Mouse (Mus musculus) adrenal gland, postnatal 14 days (tissue): ENCODE data around the gene Mtf1. TPM values are rescaled to one million over a fixed set of nuclear protein-coding genes. Genes with fewer than 3 reads are reported as not detected.

Experiments used
- DNase-seq: peaks from one replicate; pipeline ENCODE4 v3.0.0; 2021; ENCODE audit warnings: mixed read lengths
- long read RNA-seq, 2 experiments: library from polyadenylated mRNA; stranded (forward); transcript quantifications; one replicate each; pipeline ENCODE4 v2.0.0; 2021
- total RNA-seq: library from RNA; stranded (reverse); gene quantifications from 2 replicates; pipeline ENCODE4 v1.2.3, GENCODE M21; 2021

Mtf1 gene
- 21.1 and 22.5 TPM in 2 replicates for total RNA-seq
- long read RNA-seq, experiment 1, full-length matches to known transcripts, result 16 of 32 reads
- long read RNA-seq, experiment 1, partial matches to known transcripts, result 4 of 32 reads
- long read RNA-seq, experiment 1, other reads (novel, unspliced or antisense), result 12 of 32 reads
- long read RNA-seq, experiment 2, full-length matches to known transcripts, result 15 of 26 reads
- long read RNA-seq, experiment 2, partial matches to known transcripts, result 5 of 26 reads
- long read RNA-seq, experiment 2, other reads (novel, unspliced or antisense), result 6 of 26 reads

GRCm38 (mm10) chr4:124801552-124802308 lies at the start of gene Mtf1:
Gene Mtf1, plus strand, starts transcription at chr4:124802104.
- peak; percentile 91 for DNase-seq

- DNase-seq, result peak; percentile 28
Measured at GRCm38 (mm10) chr4:124752281-124753199, 49.4 kb upstream of the Mtf1 start.

- DNase-seq, result no peak
Measured at GRCm38 (mm10) chr4:124755526-124755925, 46.4 kb upstream of the Mtf1 start.

GRCm38 (mm10) chr4:124759305-124759811 lies 42.5 kb upstream of the Mtf1 start:
- DNase-seq, result peak; percentile 72

DNA sequence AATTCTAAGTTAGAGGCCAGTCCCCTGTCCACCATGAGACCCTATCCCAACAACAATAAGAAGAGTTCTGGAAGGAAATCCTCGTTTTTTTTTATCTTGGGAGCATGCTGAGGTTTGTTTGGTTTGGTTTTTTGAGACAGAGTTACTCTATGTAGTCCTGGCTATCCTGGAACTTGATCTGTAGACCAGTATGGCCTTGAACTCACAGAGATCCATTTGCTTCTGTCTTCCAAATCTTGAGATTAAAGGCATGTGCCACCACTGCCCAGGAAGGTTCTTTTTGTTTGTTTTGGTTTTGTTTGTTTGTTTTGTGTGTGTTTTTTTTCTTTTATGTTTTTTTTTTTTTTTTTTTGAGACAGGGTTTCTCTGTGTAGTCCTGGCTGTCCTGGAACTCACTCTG lies 40.7 kb upstream of the Mtf1 start:
- DNase-seq, result no peak

DNA sequence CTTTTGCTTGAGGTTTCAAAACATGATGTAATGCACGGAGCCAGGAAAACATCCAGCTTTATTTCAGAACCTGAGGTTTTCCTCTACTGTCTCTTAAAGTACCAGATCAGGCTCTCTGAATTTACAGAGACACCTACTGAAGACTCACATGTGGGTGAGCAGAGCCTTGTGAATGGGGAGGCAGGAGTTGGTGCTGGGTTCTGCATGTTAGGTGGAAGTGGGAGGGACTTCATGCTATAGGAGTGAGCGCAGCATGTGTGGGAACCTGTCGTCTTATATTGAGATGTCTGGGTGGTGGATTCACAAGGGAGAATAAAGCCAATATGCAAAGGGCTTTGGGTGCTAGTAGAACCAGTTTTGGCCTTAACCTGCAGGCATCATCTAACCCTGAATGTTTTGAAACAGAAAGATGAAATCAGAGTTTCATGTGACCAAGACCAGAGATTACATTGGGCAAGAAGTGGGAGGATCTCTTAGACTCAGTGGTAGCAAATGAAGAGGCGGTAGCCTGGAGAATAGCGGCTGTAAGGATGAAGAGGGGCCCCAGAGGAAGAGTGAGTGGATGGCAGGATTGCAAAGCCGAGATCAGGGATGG lies 38.9 kb upstream of the Mtf1 start:
- DNase-seq, result no peak

GRCm38 (mm10) chr4:124765802-124766565 lies 35.9 kb upstream of the Mtf1 start:
- no peak for DNase-seq

- DNase-seq, result no peak
Measured at GRCm38 (mm10) chr4:124766566-124766940, 35.4 kb upstream of the Mtf1 start.

- no peak for DNase-seq
Measured at GRCm38 (mm10) chr4:124768963-124769591, 32.8 kb upstream of the Mtf1 start.

DNA sequence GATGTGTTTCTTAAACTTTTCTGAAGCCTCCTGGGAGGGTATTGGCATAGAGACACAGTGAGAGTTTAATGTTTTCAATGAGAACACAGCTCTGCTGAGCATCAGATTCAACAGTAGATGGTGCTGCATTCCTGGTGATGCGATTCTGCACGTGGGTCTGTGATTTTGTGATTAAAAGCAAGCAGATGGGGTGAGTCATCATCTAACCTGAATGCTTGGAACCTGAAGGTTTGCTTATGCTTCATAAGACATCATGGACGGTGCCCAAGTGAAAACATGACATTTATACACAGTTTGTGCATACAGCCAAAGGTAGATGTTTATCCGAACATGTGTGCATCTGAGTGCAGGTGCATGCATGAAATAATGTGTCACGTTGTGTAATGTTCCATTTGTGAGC lies 31.3 kb upstream of the Mtf1 start:
- DNase-seq, result no peak

DNA sequence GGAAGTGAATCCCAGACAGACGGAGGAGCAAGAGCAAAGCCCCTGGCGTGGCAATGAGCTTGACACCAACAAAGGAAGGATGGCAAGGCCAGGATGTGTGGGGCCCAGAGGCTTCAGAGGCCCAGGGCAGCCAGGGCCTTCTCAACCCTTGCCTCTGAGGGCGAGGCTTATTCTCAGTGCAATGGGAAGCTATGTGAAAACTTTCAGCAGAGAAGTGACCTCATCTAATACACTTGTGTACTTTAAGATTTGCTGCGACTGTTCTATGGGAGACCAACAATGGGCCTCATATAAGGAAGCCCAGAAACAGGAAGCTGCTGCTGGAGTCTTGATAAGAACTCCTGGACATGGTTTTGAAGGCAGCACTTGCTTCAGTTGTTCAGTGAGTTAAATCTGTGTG lies 29.8 kb upstream of the Mtf1 start:
- no peak for DNase-seq

- DNase-seq, result no peak
Measured at GRCm38 (mm10) chr4:124773449-124773848, 28.5 kb upstream of the Mtf1 start.

GRCm38 (mm10) chr4:124773995-124774394 lies 27.9 kb upstream of the Mtf1 start:
- DNase-seq, result no peak

- DNase-seq, result no peak
Measured at GRCm38 (mm10) chr4:124774429-124774828, 27.5 kb upstream of the Mtf1 start.

DNA sequence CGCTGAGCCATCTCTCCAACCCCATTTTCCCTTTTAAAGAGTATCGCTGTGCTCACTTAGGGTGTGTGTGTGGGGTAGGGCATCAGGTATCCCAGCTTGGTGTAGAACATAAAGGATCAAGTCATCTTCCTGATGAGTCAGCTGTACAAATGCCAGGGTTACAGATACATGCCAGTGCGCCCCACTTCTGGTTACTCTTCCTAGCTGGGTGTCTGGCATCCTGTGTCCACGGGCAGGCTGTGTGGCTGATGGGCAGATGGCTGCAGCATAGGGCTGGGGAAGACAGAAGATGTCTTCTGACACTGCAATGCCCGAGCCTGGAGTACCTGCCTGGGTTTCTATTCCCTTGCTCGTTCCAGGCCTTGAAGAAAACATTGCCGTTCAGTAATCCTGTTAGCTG lies 20.5 kb upstream of the Mtf1 start:
- no peak for DNase-seq

DNA sequence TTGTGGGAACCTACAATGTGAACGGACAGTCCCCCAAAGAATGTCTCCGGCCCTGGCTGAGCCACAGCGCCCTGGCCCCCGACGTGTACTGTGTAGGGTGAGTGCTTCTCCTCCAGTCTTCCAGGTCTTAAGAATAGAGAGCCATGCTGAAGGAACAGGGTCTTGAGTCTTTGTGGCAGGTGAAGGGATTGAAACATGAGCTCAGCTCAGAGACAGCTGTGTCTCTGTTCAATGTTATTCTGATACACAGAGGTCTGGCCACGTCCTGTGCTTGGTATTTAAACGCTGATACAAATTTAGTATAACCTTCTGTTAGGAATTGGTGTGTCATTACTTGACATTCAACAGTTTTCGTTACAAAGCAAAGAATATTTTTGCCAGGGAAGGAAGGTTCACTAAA lies 19.5 kb upstream of the Mtf1 start:
- DNase-seq, result no peak

DNA sequence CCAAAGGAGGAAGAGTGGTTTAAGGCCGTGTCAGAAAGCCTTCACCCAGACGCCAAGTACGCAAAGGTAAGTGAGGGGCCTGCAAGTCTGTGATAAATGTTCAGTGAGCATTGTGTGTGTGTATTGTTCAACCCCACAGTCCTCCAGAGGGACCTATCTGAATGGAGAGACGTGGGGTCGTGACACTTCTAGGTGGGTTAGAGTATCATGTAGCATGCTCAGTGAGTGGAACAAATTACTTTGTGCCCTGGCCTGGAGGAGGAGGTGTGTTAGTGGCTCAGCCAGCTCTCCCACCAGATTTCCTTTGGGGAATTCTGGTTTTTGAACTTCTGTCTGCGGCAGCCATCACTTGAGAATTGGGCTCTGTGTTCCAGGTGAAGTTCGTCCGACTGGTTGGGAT lies 18.0 kb upstream of the Mtf1 start:
- no peak for DNase-seq

DNA sequence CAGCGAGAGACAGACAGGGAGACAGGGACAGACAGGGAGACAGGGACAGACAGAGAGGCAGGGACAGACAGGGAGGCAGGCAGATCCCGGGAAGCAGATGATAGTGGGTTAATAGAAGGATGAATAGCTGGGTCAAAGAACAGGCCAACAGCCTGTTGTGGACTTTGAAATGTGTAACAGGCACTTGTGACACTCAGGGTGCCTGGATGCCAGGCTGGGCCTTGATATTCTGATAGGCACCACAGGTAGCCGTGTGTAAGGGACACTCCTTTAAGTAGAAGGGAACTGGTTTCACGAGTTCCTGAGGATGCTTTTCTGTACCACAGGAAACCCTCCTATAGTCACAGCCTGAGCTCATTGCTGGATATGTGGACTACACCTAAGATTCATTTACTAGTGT lies 11.9 kb upstream of the Mtf1 start:
- DNase-seq, result no peak

DNA sequence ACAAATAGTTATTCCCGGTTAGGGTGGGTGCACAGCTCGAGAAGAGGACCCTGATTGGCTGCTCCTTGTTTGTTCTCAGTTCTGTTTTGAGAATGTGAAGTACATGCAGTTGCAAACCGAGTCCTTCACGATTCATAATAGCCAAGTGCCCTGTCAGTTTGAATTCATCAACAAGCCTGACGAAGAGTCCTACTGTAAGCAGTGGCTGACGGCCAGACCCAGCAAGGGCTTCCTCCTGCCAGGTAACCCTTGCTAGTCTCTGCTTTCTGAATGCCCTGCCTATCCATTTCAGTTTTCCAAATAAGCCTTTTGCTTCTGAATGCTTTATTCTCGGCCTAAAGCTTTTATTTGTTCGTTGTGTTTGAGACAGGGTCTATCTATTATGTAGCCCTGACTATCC lies 9.8 kb upstream of the Mtf1 start:
- no peak for DNase-seq

GRCm38 (mm10) chr4:124796141-124796540 lies 5.8 kb upstream of the Mtf1 start:
- DNase-seq, result no peak

- no peak for DNase-seq
Measured at GRCm38 (mm10) chr4:124796913-124797312, 5.0 kb upstream of the Mtf1 start.
